Mouse (Mus musculus) gastrocnemius, postnatal 4 days (tissue): ENCODE data around the gene Pcyt1a. TPM values are rescaled to one million over a fixed set of nuclear protein-coding genes. Genes with fewer than 3 reads are reported as not detected.

Source experiments
- DNase-seq, 2 experiments: peaks; one replicate each; pipeline ENCODE4 v3.0.0; 2021 to 2022; ENCODE audit warnings: low spot score in 2 of 2, mixed read lengths in 2 of 2
- total RNA-seq, 2 experiments: library from RNA; stranded (reverse); gene quantifications; 2 replicates each; pipeline ENCODE4 v1.2.3; 2021

Gene Pcyt1a
- total RNA-seq, 2 experiments from 2014 or later: 62.8 to 82.8 TPM

GRCm38 (mm10) chr16:32508506-32509065 lies 77.9 kb downstream of the Pcyt1a start:
- no peak for DNase-seq

GRCm38 (mm10) chr16:32509066-32509942 lies 78.6 kb downstream of the Pcyt1a start:
- no peak for DNase-seq

- DNase-seq: no peak
Observed at GRCm38 (mm10) chr16:32510399-32511337, 79.9 kb downstream of the Pcyt1a start.

- no peak for DNase-seq
Observed at GRCm38 (mm10) chr16:32511338-32511734, 80.6 kb downstream of the Pcyt1a start.

DNA sequence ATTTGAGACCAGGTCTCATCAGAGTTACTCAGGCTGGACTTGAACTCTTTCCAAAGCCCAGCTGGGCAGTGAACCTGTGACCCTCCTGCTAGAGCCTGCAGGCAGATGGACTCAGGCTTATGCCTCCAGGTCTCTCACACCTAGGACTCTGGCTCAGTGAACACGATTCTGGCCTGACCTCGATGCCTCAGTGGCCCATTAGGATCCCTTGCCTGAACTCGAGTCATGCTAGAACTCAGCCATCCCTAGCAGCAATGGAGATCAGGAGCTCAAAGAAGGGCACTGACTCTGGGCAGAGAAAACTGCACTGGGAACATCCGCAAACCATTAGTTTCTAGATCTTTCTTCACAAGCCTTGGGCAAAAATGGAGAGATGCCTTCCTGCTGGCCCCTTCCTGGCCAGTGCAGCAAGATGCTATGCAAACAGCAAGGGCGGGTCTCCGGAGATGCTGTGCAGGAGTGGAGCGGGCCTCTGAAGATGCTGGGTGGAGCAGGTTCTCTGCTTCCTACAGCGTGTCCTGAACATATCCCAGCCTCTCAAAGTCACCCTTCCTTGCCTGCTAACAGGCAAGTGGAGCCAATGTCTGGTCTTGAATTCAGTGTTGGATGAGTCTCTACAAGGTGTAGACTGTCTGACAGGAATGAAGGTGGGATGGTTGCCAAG lies 81.2 kb downstream of the Pcyt1a start:
- no peak for DNase-seq

DNA sequence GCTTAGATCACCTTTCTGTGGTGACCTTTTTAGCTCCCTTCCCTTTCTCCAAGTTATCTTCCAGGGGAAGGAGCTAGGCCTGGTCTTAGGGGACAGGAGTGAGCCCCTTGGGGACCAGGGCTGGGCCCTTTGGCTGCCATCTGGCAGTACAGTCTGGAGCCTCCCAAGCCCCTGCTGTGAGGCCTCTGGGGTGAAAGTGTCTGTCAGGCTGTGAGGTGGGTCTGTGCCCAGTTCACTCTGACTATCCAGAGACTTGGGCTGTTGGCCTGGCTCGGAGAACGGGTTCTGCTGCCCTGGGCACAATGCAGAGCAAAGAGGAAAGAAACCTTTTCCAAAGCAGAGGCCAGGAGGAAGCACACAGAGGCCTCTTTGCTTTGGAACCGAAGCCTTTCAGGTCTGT lies 82.2 kb downstream of the Pcyt1a start:
- DNase-seq: no peak

GRCm38 (mm10) chr16:32513401-32513800 lies 82.7 kb downstream of the Pcyt1a start:
- no peak for DNase-seq

GRCm38 (mm10) chr16:32513948-32514347 lies 83.2 kb downstream of the Pcyt1a start:
- no peak for DNase-seq

DNA sequence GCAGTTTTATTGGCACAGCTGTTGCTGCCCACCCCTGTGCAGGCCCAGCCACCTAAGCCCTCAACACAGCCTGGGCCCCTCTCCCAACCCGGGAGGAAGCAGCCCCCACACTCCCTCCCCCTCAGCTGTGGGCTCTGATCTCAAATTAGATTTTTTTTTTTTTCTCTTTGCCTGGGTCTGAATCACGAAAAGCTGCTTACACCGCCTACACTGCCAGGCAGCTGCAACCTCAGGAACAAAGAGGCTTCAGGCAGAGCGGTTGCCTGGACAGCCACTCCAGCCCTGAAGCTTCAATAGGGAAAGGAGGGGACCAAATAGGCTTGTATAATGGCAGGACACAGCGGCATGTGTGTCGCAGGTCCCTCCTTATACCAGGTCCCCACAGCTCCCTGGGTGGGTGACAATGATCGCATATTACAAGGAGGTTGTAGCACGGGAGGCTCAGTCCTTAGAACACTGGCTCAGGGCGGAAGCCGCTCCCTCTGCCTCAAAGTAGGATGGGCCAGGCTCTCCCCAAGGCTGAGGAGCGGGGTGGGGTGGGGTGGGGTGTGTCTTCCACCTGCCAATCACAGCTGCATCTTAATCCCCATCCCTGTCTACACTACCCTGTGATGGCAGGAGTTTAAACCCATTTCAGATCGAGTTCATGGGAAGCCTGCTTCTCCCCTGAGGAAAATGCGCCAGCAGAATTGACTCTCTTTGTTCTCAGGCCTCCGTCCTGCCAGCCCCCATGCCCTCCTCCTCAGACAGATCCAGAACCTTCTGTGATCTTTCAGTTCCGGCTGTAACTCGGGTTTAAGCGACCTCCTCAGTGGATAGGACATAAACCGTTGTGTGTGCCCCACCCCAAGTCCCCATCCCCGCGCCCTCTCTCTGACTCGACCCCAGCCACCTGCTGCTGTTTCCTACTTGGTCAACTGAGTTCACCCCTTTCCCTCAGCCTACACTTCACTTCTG lies 85.6 kb downstream of the Pcyt1a start:
- no peak for DNase-seq

GRCm38 (mm10) chr16:32517785-32518481 lies 87.2 kb downstream of the Pcyt1a start:
- no peak for DNase-seq

- DNase-seq: no peak
Observed at GRCm38 (mm10) chr16:32519656-32520371, 89.1 kb downstream of the Pcyt1a start.

DNA sequence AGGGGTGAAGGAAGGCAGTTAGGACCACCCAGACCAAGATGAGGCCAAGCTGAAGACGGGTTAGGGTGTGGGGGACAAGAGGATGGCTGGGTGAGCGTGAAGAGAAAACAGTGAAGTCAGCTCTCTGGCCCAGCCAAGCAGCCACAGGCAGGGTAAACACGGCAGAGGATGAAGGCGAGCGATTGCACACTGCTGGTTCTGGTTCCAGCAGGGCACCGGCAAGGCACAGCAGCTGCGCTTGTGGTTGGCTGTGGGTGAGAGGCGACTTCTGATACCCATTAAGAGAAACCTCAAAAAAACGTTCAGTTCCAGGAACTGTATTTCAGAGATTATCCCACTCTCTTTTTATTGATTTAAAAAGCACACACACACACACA lies 89.6 kb downstream of the Pcyt1a start:
- DNase-seq: no peak

- no peak for DNase-seq
Observed at GRCm38 (mm10) chr16:32522578-32523194, 92.0 kb downstream of the Pcyt1a start.

DNA sequence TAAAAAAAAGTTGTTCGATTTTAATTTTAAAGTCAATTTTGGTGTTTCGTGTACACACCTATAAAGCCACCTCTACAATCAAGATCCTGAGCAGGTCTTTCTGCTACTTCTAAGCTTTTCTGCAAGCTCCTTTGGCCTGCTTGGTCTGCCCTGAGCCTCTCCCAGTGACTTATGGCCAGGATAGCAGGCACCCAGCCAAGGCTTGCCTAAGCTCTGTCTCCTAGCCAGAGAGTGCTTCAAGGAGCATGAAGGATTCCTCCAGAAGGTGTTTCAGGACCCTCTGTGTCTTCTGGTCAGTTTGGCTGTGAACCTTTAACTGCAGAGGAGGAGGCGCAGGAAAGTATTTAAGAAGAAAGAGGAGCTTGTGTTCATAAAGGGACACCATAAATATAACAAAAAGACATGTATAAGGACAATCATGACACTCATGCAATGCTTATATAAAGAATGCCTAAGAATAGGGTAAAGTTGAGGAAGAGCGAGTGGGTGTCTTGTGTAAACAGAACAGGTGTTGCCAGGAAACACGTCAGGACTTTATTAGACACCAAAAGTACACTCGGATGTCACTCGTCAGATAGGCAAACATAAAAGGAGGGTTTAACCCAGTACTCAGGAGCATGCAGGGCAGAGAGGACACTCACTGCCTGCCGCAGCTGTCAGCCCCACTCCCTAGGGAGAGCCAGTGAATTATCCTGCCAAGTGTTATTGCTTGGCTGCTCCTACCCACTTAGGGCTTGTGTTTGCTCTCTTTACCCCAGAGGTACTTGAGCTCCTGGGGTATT lies 92.9 kb downstream of the Pcyt1a start:
- peak in 1 of 2 experiments; percentile 57 for DNase-seq

DNA sequence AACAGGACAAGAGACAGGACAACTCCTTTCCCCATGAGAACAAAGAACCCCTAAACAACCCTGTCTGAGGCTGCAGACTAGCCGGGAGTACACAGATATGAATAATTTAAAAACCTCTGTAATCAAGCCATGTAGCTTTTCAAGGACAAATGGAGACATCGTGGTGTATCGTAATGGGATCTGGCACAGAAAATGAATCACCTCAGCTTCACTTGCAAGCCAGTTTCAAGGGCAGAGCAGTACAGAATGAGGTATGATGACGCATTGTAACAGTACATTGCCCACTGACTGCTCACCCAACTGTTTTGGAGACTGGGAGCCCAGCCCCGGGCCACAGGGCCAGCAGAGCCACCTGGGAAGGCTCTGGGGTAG lies 93.5 kb downstream of the Pcyt1a start:
- DNase-seq: no peak
